10 mouse cellular contexts compared by ENCODE assay signal in genomic region chr1:136231596-136231995, GRCm38 (mm10). TPM values are rescaled to one million over a fixed set of nuclear protein-coding genes. Genes with fewer than 3 reads are reported as not detected.
DNase-seq lines count a peak whose midpoint lies in the region; ATAC-seq and TF ChIP-seq lines count a peak whose summit lies in the region.
"Had no signal": no experiment of that assay in that cellular context is flagged by ENCODE, and none has a peak within 500 bp of the region (broad histone marks: within the 10 kb centered on the region; RNA-seq: fewer than 3 reads in every experiment).

No protein-coding gene starts in this region.

- WGBS in hindbrain, embryonic 11.5 days = under 1% methylated on average over 6 of the region's 6 CpGs
- 5% methylated on average over 6 of the region's 6 CpGs for WGBS in midbrain, embryonic 12.5 days

- intact Hi-C loops in left cerebral cortex, postnatal 10 days (cut with DNase I) = no loop called here
- intact Hi-C loops in left cerebral cortex, postnatal 14 days (cut with DNase I) = no loop called here

- H3K4me1 ChIP-seq in E14TG2a.4 (replicated peaks; ENCODE audit: low read depth, low read length) (peaks cover 81% of the 10 kb centered on the region), ES-Bruce4 (ENCODE audit: control insufficient read depth, insufficient read depth, low read length) (peaks cover 18% of the 10 kb centered on the region)
- peaks cover 40% of the 10 kb centered on the region for H3K4me1 ChIP-seq in hindbrain, embryonic 11.5 days (replicated peaks; ENCODE audit: control insufficient read depth, insufficient read depth, low read length)
- peaks cover 62% of the 10 kb centered on the region for H3K4me1 ChIP-seq in midbrain, embryonic 12.5 days

- H3K27me3 ChIP-seq in E14TG2a.4 (ENCODE audit: insufficient read depth, low read length) (peaks cover 15% of the 10 kb centered on the region), ES-Bruce4 (ENCODE audit: control insufficient read depth, insufficient read depth, low read length, poor library complexity, severe bottlenecking) (no peaks in the 10 kb centered on the region)
- no peaks in the 10 kb centered on the region for H3K27me3 ChIP-seq in hindbrain, embryonic 11.5 days (ENCODE audit: control insufficient read depth, insufficient read depth, low read length)
- peaks cover 69% of the 10 kb centered on the region for H3K27me3 ChIP-seq in midbrain, embryonic 12.5 days

- no peak for TF ChIP-seq POLR2A in ES-Bruce4 (IDR thresholded peaks at IDR 0.05; ENCODE audit: insufficient read depth, low read length)

- ATAC-seq in hindbrain, embryonic 11.5 days (ENCODE audit: low FRiP score) = no peak
- no peak for ATAC-seq in midbrain, embryonic 12.5 days (ENCODE audit: low FRiP score, low read depth)
- ATAC-seq: liver, postnatal 0 days had no signal

- H3K27ac ChIP-seq in ES-Bruce4 (ENCODE audit: insufficient read depth, low read length) = no peak overlapping the region
- no peak overlapping the region for H3K27ac ChIP-seq in hindbrain, embryonic 11.5 days (ENCODE audit: low read depth, low read length)
- no peak overlapping the region for H3K27ac ChIP-seq in midbrain, embryonic 12.5 days (replicated peaks)

- H3K9ac ChIP-seq in ES-Bruce4 (ENCODE audit: low read depth, poor library complexity, severe bottlenecking) = no peak overlapping the region
- peak overlapping the region; percentile 38 for H3K9ac ChIP-seq in hindbrain, embryonic 11.5 days (ENCODE audit: low read depth, low read length)
- peak overlapping the region; percentile 70 for H3K9ac ChIP-seq in midbrain, embryonic 12.5 days (replicated peaks)
- H3K9ac ChIP-seq: liver, postnatal 0 days had no signal

- no peaks in the 10 kb centered on the region for H3K9me3 ChIP-seq in E14TG2a.4 (ENCODE audit: low read length)
- no peaks in the 10 kb centered on the region for H3K9me3 ChIP-seq in ES-Bruce4 (replicated peaks; ENCODE audit: control insufficient read depth, insufficient read depth, low read length, poor library complexity, severe bottlenecking)
- no peaks in the 10 kb centered on the region for H3K9me3 ChIP-seq in hindbrain, embryonic 11.5 days (ENCODE audit: control insufficient read depth, low read length)
- no peaks in the 10 kb centered on the region for H3K9me3 ChIP-seq in midbrain, embryonic 12.5 days

- TF ChIP-seq CTCF in E14TG2a.4 (conservative IDR thresholded peaks at IDR 0.05; ENCODE audit: low read length) (no peak), ES-Bruce4 (IDR thresholded peaks at IDR 0.05; ENCODE audit: low read depth, low read length) (no peak)

- no peak for DNase-seq in hindbrain, embryonic 11.5 days (ENCODE audit: low spot score)
- DNase-seq in left cerebral cortex, postnatal 10 days (ENCODE audit: extremely low spot score in 1 of 2, low spot score in 2 of 2) = no peak
- no peak for DNase-seq in left cerebral cortex, postnatal 14 days (ENCODE audit: low spot score in 2 of 2)
- DNase-seq in Muller cell, postnatal 12 days (ENCODE audit: inconsistent ontology term) = no peak
- DNase-seq: cerebellum, postnatal 25 days; liver, postnatal 0 days had no signal

- H3K36me3 ChIP-seq in E14TG2a.4 (ENCODE audit: insufficient read depth, low read length) = peaks cover 9% of the 10 kb centered on the region
- no peaks in the 10 kb centered on the region for H3K36me3 ChIP-seq in ES-Bruce4 (ENCODE audit: control insufficient read depth, insufficient read depth, low read length, poor library complexity, severe bottlenecking)
- no peaks in the 10 kb centered on the region for H3K36me3 ChIP-seq in hindbrain, embryonic 11.5 days (ENCODE audit: control insufficient read depth, insufficient read depth, low read length)
- H3K36me3 ChIP-seq in midbrain, embryonic 12.5 days = peaks cover 6% of the 10 kb centered on the region; the same call in 1 of the 2 replicates

- peak; percentile 8; the same call in 1 of the 2 replicates for TF ChIP-seq EP300 in ES-Bruce4 (IDR thresholded peaks at IDR 0.05; ENCODE audit: insufficient read depth, low read depth, low read length)

- H3K4me3 ChIP-seq in E14TG2a.4 (replicated peaks; ENCODE audit: low read length) (peak overlapping the region; percentile 84), ES-Bruce4 (ENCODE audit: low read depth, low read length) (peak overlapping the region; percentile 11)
- H3K4me3 ChIP-seq in hindbrain, embryonic 11.5 days (ENCODE audit: low read depth, low read length) = peak overlapping the region; percentile 64
- H3K4me3 ChIP-seq in midbrain, embryonic 12.5 days = peak overlapping the region; percentile 61

- H3K4me2 ChIP-seq in hindbrain, embryonic 11.5 days (replicated peaks; ENCODE audit: low read depth, low read length) = peak overlapping the region; percentile 73
- peak overlapping the region; percentile 76 for H3K4me2 ChIP-seq in midbrain, embryonic 12.5 days (replicated peaks)

RNA-seq across cellular contexts. Expression of gene Inava, which starts 2.5 kb away (rescaled TPM):
- 28.0 and 30.7 TPM in 2 replicates for polyA plus RNA-seq in ES-Bruce4 (2011; ENCODE audit: insufficient read depth, insufficient read length, low read depth, missing spikeins)
- polyA plus RNA-seq in hindbrain, embryonic 11.5 days (2014; fragmentation: Nextera tagmentation; extraction: Ambion mirVana) = 13.9 and 14.3 TPM in 2 replicates
- 10.9 and 13.9 TPM in 2 replicates for polyA plus RNA-seq in midbrain, embryonic 12.5 days (2016; fragmentation: Nextera tagmentation; extraction: Ambion mirVana)
- total RNA-seq in left cerebral cortex, postnatal 10 days (2021) = 1 to 10 TPM; 3.7 to 4.4 TPM
- 1 to 10 TPM; 3.6 to 4.1 TPM for total RNA-seq in left cerebral cortex, postnatal 14 days (2021)

RNA-seq across cellular contexts. Expression of gene Mroh3, which starts 19.0 kb away (rescaled TPM):
- 0.99 and 1.3 TPM in 2 replicates for polyA plus RNA-seq in ES-Bruce4 (2011; ENCODE audit: insufficient read depth, insufficient read length, low read depth, missing spikeins)
- polyA plus RNA-seq in hindbrain, embryonic 11.5 days (2014; fragmentation: Nextera tagmentation; extraction: Ambion mirVana) = 0.25 and 0.32 TPM in 2 replicates
- 0.38 and 0.43 TPM in 2 replicates for polyA plus RNA-seq in midbrain, embryonic 12.5 days (2016; fragmentation: Nextera tagmentation; extraction: Ambion mirVana)
- total RNA-seq in left cerebral cortex, postnatal 10 days (2021) = 1 to 10 TPM in 1 of 2 experiments, under 1 TPM in 1; 0.97 to 1.2 TPM
- total RNA-seq in left cerebral cortex, postnatal 14 days (2021) = 1 to 10 TPM; 1.1 to 2.2 TPM
- polyA plus RNA-seq: heart, embryonic 14.5 days; liver, postnatal 0 days had no signal

RNA-seq across cellular contexts. Expression of gene Gpr25, which starts 29.1 kb away (rescaled TPM):
- not detected in 2 replicates for polyA plus RNA-seq in ES-Bruce4 (2011; ENCODE audit: insufficient read depth, insufficient read length, low read depth, missing spikeins)
- not detected in 2 replicates for polyA plus RNA-seq in hindbrain, embryonic 11.5 days (2014; fragmentation: Nextera tagmentation; extraction: Ambion mirVana)
- polyA plus RNA-seq in midbrain, embryonic 12.5 days (2016; fragmentation: Nextera tagmentation; extraction: Ambion mirVana) = not detected in 2 replicates
- 1 to 10 TPM; 7.4 to 9.0 TPM for total RNA-seq in left cerebral cortex, postnatal 10 days (2021)
- 1 to 10 TPM; 5.9 to 9.5 TPM for total RNA-seq in left cerebral cortex, postnatal 14 days (2021)
- polyA plus RNA-seq: heart, embryonic 14.5 days; liver, postnatal 0 days had no signal

Comparison
In these comparisons a context has a peak if more than half of its experiments do, and no peak if none do; other contexts are left out.
1. H3K4me3 ChIP-seq: peak in every context shown above with its lines; median percentile 84 in E14TG2a.4; 64 in hindbrain, embryonic 11.5 days; 61 in midbrain, embryonic 12.5 days; 11 in ES-Bruce4.